In genomic region chr7:111240234-111240826, GRCm38 (mm10) we compare ENCODE assay signal across 17 mouse cellular contexts.
DNase-seq lines count a peak whose midpoint lies in the region; ATAC-seq and TF ChIP-seq lines count a peak whose summit lies in the region.
"Had no signal": no experiment of that assay in that cellular context is flagged by ENCODE, and none has a peak within 500 bp of the region (broad histone marks: within the 10 kb centered on the region; RNA-seq: fewer than 3 reads in every experiment).

No protein-coding gene starts in this region.

- H3K4me3 ChIP-seq in heart, adult 2 months: no peak overlapping the region
- no peak overlapping the region for H3K4me3 ChIP-seq in heart, embryonic 11.5 days (ENCODE audit: low read depth, low read length)
- H3K4me3 ChIP-seq in midbrain, postnatal 0 days (ENCODE audit: low read depth, low read length): no peak overlapping the region
- H3K4me3 ChIP-seq in midbrain, embryonic 11.5 days (ENCODE audit: low read depth, low read length): no peak overlapping the region
- no peak overlapping the region for H3K4me3 ChIP-seq in limb, embryonic 13.5 days
- H3K4me3 ChIP-seq: embryonic facial prominence, embryonic 12.5 days; heart, embryonic 13.5 days; midbrain, embryonic 13.5 days had no signal

- H3K4me2 ChIP-seq in heart, embryonic 11.5 days: no peak overlapping the region
- no peak overlapping the region for H3K4me2 ChIP-seq in midbrain, postnatal 0 days (ENCODE audit: low read depth, low read length, poor library complexity, severe bottlenecking)
- H3K4me2 ChIP-seq in midbrain, embryonic 11.5 days: no peak overlapping the region
- 0 out of 2 replicates have a peak overlapping the region, but pooled peaks have one; percentile 4 for H3K4me2 ChIP-seq in limb, embryonic 13.5 days (replicated peaks)
- H3K4me2 ChIP-seq: embryonic facial prominence, embryonic 12.5 days; heart, embryonic 13.5 days; hindbrain, embryonic 14.5 days; midbrain, embryonic 13.5 days had no signal

- TF ChIP-seq POLR2A in heart, adult 2 months (IDR thresholded peaks at IDR 0.05; ENCODE audit: insufficient read depth, low read depth, low read length): 0 out of 2 replicates have a peak, but pooled peaks have one; percentile 27

- H3K36me3 ChIP-seq in heart, adult 2 months (ENCODE audit: control insufficient read depth, insufficient read depth, low read length): peaks cover 3% of the 10 kb centered on the region; the same call in 1 of the 2 replicates
- no peaks in the 10 kb centered on the region for H3K36me3 ChIP-seq in heart, embryonic 11.5 days (ENCODE audit: control insufficient read depth, insufficient read depth, low read length)
- H3K36me3 ChIP-seq in midbrain, postnatal 0 days (ENCODE audit: insufficient read depth, low read length): no peaks in the 10 kb centered on the region
- H3K36me3 ChIP-seq in midbrain, embryonic 11.5 days (ENCODE audit: control insufficient read depth, insufficient read depth, low read length): no peaks in the 10 kb centered on the region
- H3K36me3 ChIP-seq in limb, embryonic 13.5 days: no peaks in the 10 kb centered on the region
- H3K36me3 ChIP-seq: embryonic facial prominence, embryonic 12.5 days; heart, embryonic 13.5 days; midbrain, embryonic 13.5 days had no signal

- H3K79me2 ChIP-seq in heart, adult 2 months (replicated peaks; ENCODE audit: control insufficient read depth, insufficient read depth, low read length): no peaks in the 10 kb centered on the region

- H3K9ac ChIP-seq in heart, adult 2 months (ENCODE audit: low read depth, low read length): peak overlapping the region; percentile 44; the same call in 1 of the 2 replicates
- H3K9ac ChIP-seq in heart, embryonic 11.5 days (ENCODE audit: low read depth, low read length): no peak overlapping the region
- H3K9ac ChIP-seq in midbrain, postnatal 0 days (replicated peaks; ENCODE audit: low read length, poor library complexity, severe bottlenecking): no peak overlapping the region
- no peak overlapping the region for H3K9ac ChIP-seq in midbrain, embryonic 11.5 days (ENCODE audit: low read length)
- no peak overlapping the region for H3K9ac ChIP-seq in limb, embryonic 13.5 days
- H3K9ac ChIP-seq: embryonic facial prominence, embryonic 12.5 days; heart, embryonic 13.5 days; hindbrain, embryonic 14.5 days; midbrain, embryonic 13.5 days had no signal

- TF ChIP-seq EP300 in heart, adult 2 months (IDR thresholded peaks at IDR 0.05; ENCODE audit: insufficient read depth, low read depth, low read length): no peak

- peak; percentile 32 to 58 for DNase-seq in heart, adult 2 months
- DNase-seq in midbrain, postnatal 0 days (ENCODE audit: low spot score): peak; percentile 35
- no peak for DNase-seq in midbrain, embryonic 11.5 days (ENCODE audit: low spot score, missing footprints)
- peak; percentile 54 to 58 for DNase-seq in heart, postnatal 14 days
- DNase-seq in cerebellum, adult 11 months: no peak
- no peak for DNase-seq in embryo, embryonic 10.5 days (ENCODE audit: low spot score)
- DNase-seq: cerebellum, postnatal 25 days; left cerebral cortex, postnatal 4 days; lung, postnatal 4 days; thymus, postnatal 4 days had no signal

- peaks cover 10% of the 10 kb centered on the region for H3K4me1 ChIP-seq in heart, adult 2 months (ENCODE audit: control insufficient read depth, insufficient read depth, low read length)
- no peaks in the 10 kb centered on the region for H3K4me1 ChIP-seq in heart, embryonic 11.5 days (ENCODE audit: control insufficient read depth, insufficient read depth, low read length)
- H3K4me1 ChIP-seq in midbrain, postnatal 0 days (ENCODE audit: insufficient read depth, low read length): no peaks in the 10 kb centered on the region
- no peaks in the 10 kb centered on the region for H3K4me1 ChIP-seq in midbrain, embryonic 11.5 days (ENCODE audit: control insufficient read depth, insufficient read depth, low read length)
- peaks cover 13% of the 10 kb centered on the region for H3K4me1 ChIP-seq in limb, embryonic 13.5 days
- H3K4me1 ChIP-seq: embryonic facial prominence, embryonic 12.5 days; midbrain, embryonic 13.5 days had no signal

- ATAC-seq in heart, embryonic 11.5 days (replicated peaks; ENCODE audit: insufficient number of reproducible peaks, low FRiP score, low TSS enrichment): no peak
- no peak for ATAC-seq in midbrain, postnatal 0 days (ENCODE audit: low FRiP score)
- ATAC-seq in midbrain, embryonic 11.5 days (ENCODE audit: low FRiP score): no peak
- peak; percentile 66 for ATAC-seq in limb, embryonic 13.5 days (ENCODE audit: low FRiP score, low read depth)
- ATAC-seq: CD4-positive, CD25-positive, alpha-beta regulatory T cell, adult 4 months; midbrain, embryonic 13.5 days had no signal

- H3K27ac ChIP-seq in heart, adult 2 months: peak overlapping the region; percentile 29
- no peak overlapping the region for H3K27ac ChIP-seq in heart, embryonic 11.5 days (ENCODE audit: low read depth, low read length)
- H3K27ac ChIP-seq in midbrain, postnatal 0 days (ENCODE audit: low read depth, low read length): no peak overlapping the region
- no peak overlapping the region for H3K27ac ChIP-seq in midbrain, embryonic 11.5 days (ENCODE audit: low read depth, low read length)
- H3K27ac ChIP-seq in limb, embryonic 13.5 days: no peak overlapping the region; the same call in 1 of the 2 replicates
- H3K27ac ChIP-seq: embryonic facial prominence, embryonic 12.5 days; heart, embryonic 13.5 days; hindbrain, embryonic 14.5 days; midbrain, embryonic 13.5 days had no signal

- H3K9me3 ChIP-seq in heart, embryonic 11.5 days (replicated peaks; ENCODE audit: control insufficient read depth, low read length): peaks cover 3% of the 10 kb centered on the region; the same call in 1 of the 2 replicates
- no peaks in the 10 kb centered on the region for H3K9me3 ChIP-seq in midbrain, postnatal 0 days (ENCODE audit: low read length)
- no peaks in the 10 kb centered on the region; the same call in 1 of the 2 replicates for H3K9me3 ChIP-seq in midbrain, embryonic 11.5 days (ENCODE audit: control insufficient read depth, low read length)
- 0 out of 2 replicates have a peak, but pooled peaks cover 9% of the 10 kb centered on the region for H3K9me3 ChIP-seq in limb, embryonic 13.5 days
- H3K9me3 ChIP-seq: embryonic facial prominence, embryonic 12.5 days had no signal

- intact Hi-C loops in heart, adult 2 months (cut with DNase I): loop anchor here (2.0 kb wide), 1 partner anchor 190 kb away; no protein-coding TSS in a partner anchor
- intact Hi-C loops in heart, postnatal 14 days (cut with DNase I): no loop called here

- TF ChIP-seq CTCF in heart, adult 2 months (IDR thresholded peaks at IDR 0.05): no peak
- TF ChIP-seq CTCF in midbrain, postnatal 0 days (IDR thresholded peaks at IDR 0.05): no peak

- no peaks in the 10 kb centered on the region for H3K27me3 ChIP-seq in heart, adult 2 months (ENCODE audit: control insufficient read depth, insufficient read depth, low read length)
- H3K27me3 ChIP-seq in heart, embryonic 11.5 days (ENCODE audit: control insufficient read depth, insufficient read depth, low read length): no peaks in the 10 kb centered on the region
- no peaks in the 10 kb centered on the region for H3K27me3 ChIP-seq in midbrain, postnatal 0 days (ENCODE audit: insufficient read depth, low read length)
- no peaks in the 10 kb centered on the region for H3K27me3 ChIP-seq in midbrain, embryonic 11.5 days (ENCODE audit: control insufficient read depth, insufficient read depth, low read length)
- peaks cover 28% of the 10 kb centered on the region for H3K27me3 ChIP-seq in limb, embryonic 13.5 days
- H3K27me3 ChIP-seq: embryonic facial prominence, embryonic 12.5 days; heart, embryonic 13.5 days; midbrain, embryonic 13.5 days had no signal

- 21% methylated on average over 9 of the region's 9 CpGs for WGBS in heart, adult 2 months
- WGBS in heart, embryonic 11.5 days (ENCODE audit: insufficient replicate concordance): 91% methylated on average over 9 of the region's 9 CpGs
- 85% methylated on average over 9 of the region's 9 CpGs for WGBS in midbrain, postnatal 0 days
- 93% methylated on average over 9 of the region's 9 CpGs for WGBS in midbrain, embryonic 11.5 days
- WGBS in limb, embryonic 13.5 days: 13% methylated on average over 9 of the region's 9 CpGs

Comparison
In these comparisons a context has a peak if more than half of its experiments do, and no peak if none do; other contexts are left out.
1. DNase-seq: peak in heart, adult 2 months (2 of 2), midbrain, postnatal 0 days (single experiment) and heart, postnatal 14 days (2 of 2); none in midbrain, embryonic 11.5 days (single experiment), cerebellum, adult 11 months (single experiment) and embryo, embryonic 10.5 days (single experiment).